Mouse (Mus musculus): ENCODE measurements at regions not wholly inside any gene's neighbourhood (a gene's known extent, or its start where the extent isn't known, plus 50 kb on each side); places are given as distances from the start of the nearest gene placed in this dataset.

DNA sequence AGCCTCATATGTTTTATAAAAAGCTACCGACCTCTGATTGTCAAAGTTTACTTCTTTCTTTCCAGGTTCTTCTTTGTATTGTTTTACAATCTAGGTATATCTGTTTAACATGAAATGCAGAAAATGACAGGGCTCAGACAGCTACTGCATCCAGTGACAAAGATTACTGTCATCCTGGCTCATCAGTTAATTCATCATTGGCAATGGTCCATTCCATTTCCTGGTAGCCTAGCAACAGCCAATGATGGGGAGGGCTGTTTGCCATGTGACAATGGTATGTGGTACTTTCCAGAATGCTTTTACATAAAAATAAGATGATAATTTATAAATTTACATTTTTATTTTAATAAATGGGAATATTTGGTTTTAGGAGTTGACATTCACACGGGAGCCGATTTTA is 630.9 kb downstream of the Bcl11a start:
- Histone ChIP-seq H3K36me3 (no peaks in the 10 kb centered on the region), H3K9me3 (no peaks in the 10 kb centered on the region), H3K4me1 (replicated peaks) (no peaks in the 10 kb centered on the region), H3K27me3 (ENCODE audit: insufficient read depth, poor library complexity, severe bottlenecking) (no peaks in the 10 kb centered on the region), H3K27ac (no peak overlapping the region), H3K4me3 (no peak overlapping the region)
- WGBS, result 82% methylated on average over 3 of the region's 3 CpGs
- no peak for DNase-seq (ENCODE audit: low spot score)

DNA sequence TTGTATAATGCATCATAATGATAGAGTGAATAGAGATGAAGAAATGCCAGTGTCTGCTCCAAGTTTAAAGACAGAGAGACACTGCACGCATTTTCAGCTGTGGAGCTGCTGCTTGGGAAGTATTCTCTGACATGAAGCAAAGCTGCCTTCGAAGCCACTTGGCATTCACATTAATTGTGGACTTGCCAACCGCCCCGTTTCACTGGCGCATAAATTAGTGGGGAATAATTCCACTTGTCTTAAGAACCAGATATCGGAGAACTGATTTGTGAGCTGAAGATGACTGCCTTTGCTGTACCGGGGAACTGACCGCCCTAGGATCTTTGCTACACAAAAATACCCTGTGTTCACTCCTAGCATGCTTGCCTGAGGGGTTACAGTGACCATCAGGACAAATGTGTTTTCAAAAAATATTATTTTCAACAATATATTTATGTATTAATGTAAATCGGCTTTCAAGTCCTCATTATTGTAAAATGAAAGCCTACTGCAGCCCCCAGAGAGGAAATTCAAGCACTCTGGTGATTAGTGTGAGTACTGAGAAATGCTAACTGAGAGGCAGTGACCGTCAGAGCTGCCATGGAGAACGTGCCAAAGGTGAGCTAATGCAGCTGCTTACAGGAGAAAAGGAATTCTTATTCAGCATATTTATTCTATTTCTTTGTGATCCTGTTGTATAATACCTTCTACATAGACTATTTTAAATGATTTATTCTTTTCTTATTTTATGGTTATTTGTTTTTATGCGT is 638.9 kb downstream of the Bcl11a start:
- Histone ChIP-seq H3K4me3 (no peak overlapping the region), H3K27me3 (ENCODE audit: insufficient read depth, poor library complexity, severe bottlenecking) (no peaks in the 10 kb centered on the region), H3K4me1 (replicated peaks) (0 out of 2 replicates have a peak, but pooled peaks cover 5% of the 10 kb centered on the region), H3K36me3 (no peaks in the 10 kb centered on the region), H3K27ac (no peak overlapping the region), H3K9me3 (no peaks in the 10 kb centered on the region)
- DNase-seq (ENCODE audit: low spot score), result no peak
- 83% methylated on average over 12 of the region's 12 CpGs for WGBS

DNA sequence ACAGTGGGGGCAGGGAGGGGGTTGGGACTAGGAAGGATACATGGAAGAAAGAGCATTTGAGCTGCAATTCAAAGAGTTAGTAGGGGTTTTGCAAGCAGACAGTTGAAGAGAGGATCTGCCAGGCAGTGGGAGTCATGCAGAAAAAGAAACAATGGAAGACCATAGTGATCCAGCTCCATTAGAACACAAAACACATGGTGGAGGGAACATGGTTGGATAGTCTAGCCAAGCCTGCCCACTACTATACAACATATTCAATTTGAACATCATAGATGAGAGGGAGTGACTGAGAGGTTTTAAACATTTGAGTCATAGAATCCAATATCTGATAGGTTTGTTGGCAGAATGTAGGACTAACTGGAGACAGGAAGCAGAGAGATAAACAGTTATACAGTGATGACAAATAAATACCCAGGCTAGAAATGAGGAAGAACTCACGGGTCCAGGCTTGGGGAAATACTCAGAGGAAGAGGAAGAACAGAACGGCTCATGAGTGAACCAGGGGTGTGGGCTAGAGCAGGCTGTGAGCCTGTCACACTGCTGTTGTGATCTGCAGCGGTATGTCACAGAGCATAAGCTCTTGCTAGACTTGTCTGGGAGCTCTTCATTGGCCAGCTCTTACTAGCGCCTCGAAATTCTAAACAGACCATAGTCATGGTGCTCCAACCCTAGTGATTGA is 646.5 kb downstream of the Bcl11a start:
- Histone ChIP-seq H3K4me1 (replicated peaks) (0 out of 2 replicates have a peak, but pooled peaks cover 3% of the 10 kb centered on the region), H3K27ac (no peak overlapping the region), H3K4me3 (no peak overlapping the region), H3K27me3 (ENCODE audit: insufficient read depth, poor library complexity, severe bottlenecking) (no peaks in the 10 kb centered on the region), H3K9me3 (no peaks in the 10 kb centered on the region), H3K36me3 (no peaks in the 10 kb centered on the region)
- WGBS, result 85% methylated on average over 5 of the region's 5 CpGs
- no peak for DNase-seq (ENCODE audit: low spot score)

DNA sequence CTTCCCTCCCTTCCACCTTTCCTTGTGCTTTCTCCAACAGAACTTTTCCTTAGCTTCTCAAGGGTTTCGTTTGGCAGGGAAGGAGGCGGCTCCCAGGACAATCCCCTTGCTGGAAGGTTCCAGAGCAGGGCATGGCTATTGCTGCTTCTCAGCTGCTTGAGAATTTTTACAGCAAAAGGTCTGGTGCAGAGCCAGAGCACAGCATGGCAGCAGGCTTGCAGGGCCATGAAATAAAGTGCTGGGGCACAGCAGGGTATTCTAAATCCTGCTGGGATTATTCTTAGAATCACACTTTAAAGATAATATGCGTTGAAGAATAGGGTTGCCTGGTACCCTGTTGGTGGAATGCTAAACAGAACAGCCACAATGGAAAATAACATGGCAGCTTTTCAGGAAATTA is 648.5 kb downstream of the Bcl11a start:
- 0 out of 2 replicates have a peak, but pooled peaks cover 6% of the 10 kb centered on the region for H3K4me1 ChIP-seq (replicated peaks)
- H3K27ac ChIP-seq, result no peak overlapping the region
- no peaks in the 10 kb centered on the region for H3K27me3 ChIP-seq (ENCODE audit: insufficient read depth, poor library complexity, severe bottlenecking)
- H3K9me3 ChIP-seq, result no peaks in the 10 kb centered on the region
- no peaks in the 10 kb centered on the region for H3K36me3 ChIP-seq
- 31% methylated on average over 3 of the region's 3 CpGs for WGBS
- DNase-seq (ENCODE audit: low spot score), result no peak
- H3K4me3 ChIP-seq, result no peak overlapping the region

DNA sequence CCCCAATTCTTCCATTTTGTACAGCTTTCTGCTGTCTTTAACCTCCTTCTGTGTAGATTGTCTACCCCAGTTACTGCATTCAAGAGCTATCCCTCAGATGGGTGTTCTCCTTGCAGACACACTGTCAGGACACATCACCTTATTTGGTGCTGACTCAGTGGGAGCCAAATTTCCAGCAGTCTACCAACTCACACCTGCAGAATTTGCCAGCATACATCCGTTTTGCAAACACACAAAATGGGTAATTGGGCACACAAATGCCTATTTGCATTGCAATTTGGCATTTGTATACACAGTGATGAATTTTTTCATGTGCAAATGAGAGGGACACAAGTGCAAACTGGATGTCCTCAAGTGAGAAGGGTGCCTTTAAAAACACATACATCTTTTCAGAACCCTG is 649.5 kb downstream of the Bcl11a start:
- WGBS, result 39% methylated on average over 1 of the region's 1 CpGs
- Histone ChIP-seq H3K9me3 (no peaks in the 10 kb centered on the region), H3K27ac (no peak overlapping the region), H3K4me1 (replicated peaks) (0 out of 2 replicates have a peak, but pooled peaks cover 9% of the 10 kb centered on the region), H3K27me3 (ENCODE audit: insufficient read depth, poor library complexity, severe bottlenecking) (no peaks in the 10 kb centered on the region), H3K4me3 (no peak overlapping the region), H3K36me3 (no peaks in the 10 kb centered on the region)
- DNase-seq (ENCODE audit: low spot score), result no peak

DNA sequence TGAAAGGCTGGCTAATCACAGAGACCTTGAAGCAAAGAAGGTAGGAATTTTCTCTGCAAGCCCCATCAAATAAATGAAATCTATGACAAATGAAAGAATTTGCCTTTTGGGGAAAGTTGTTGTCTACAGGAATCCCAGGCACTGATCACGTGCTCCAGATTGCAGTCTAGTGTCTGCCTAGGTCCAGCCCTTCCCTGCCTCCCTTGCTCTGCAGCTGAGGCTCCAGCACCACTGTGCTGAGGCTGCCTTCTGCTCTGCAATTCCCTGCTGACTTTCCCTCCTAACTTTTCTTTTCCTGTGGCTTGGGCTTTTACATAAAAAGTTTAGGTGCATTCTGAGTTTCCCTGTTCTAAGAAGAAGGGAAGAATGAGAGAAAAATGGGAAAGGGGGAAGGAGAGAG is 653.6 kb downstream of the Bcl11a start:
- Histone ChIP-seq H3K27ac (no peak overlapping the region), H3K9me3 (no peaks in the 10 kb centered on the region), H3K36me3 (no peaks in the 10 kb centered on the region), H3K27me3 (ENCODE audit: insufficient read depth, poor library complexity, severe bottlenecking) (no peaks in the 10 kb centered on the region), H3K4me1 (replicated peaks) (peaks cover 11% of the 10 kb centered on the region; the same call in 1 of the 2 replicates), H3K4me3 (no peak overlapping the region)
- no peak for DNase-seq (ENCODE audit: low spot score)
- WGBS, result 3% methylated on average over 1 of the region's 1 CpGs

DNA sequence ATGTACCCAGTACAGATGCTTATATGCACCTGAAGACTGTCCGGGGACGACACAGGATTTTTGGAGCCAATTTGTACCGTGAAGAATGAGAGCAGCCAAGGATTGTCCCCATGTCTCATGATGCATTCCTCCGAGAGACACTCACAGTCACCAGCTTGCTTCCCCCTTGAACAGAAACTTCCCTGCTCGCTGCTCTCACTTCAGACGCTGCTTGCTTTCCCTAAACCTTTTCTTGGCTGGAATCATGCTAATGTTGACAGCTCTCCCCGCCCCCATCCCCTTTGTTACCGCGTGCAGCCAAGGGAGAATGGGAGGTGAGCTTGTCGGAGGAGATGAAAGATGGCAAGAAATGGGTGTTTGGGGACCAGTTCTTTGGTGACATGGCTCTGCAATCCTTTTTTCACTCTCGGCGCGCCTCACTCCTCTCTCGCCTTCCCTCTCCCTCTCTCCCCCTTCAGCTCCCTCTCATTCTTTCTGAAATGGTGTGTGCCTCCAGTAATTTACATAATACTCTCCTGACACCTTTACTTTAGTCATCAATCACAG is 661.9 kb downstream of the Bcl11a start:
- WGBS, result 4% methylated on average over 14 of the region's 14 CpGs
- no peaks in the 10 kb centered on the region for H3K9me3 ChIP-seq
- H3K27me3 ChIP-seq (ENCODE audit: insufficient read depth, poor library complexity, severe bottlenecking), result no peaks in the 10 kb centered on the region; the same call in 1 of the 2 replicates
- peak; percentile 55 for DNase-seq (ENCODE audit: low spot score)
- peak overlapping the region; percentile 46 for H3K4me3 ChIP-seq
- peaks cover 44% of the 10 kb centered on the region for H3K4me1 ChIP-seq (replicated peaks)
- peak overlapping the region; percentile 79 for H3K27ac ChIP-seq
- no peaks in the 10 kb centered on the region for H3K36me3 ChIP-seq

DNA sequence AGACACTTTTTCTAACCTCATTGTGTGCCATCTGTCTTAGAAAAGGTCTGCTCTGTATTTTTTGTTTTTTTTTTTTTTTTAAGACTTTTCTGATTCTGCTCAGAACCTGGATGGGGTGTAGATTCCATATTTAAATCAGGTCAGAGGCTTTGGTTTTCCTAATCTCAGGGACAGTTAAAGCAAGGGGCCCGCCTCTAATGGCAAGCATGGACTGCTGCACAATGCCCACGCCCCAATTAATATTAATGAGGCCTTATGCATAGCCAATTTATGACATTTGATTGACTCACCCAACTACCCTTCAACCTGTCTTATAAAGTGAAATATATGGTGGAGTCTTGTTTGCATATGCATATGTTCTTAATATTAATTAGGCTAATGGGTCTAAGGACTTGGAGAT is 662.6 kb downstream of the Bcl11a start:
- Histone ChIP-seq H3K4me1 (replicated peaks) (peaks cover 44% of the 10 kb centered on the region), H3K36me3 (no peaks in the 10 kb centered on the region), H3K4me3 (no peak overlapping the region), H3K27me3 (ENCODE audit: insufficient read depth, poor library complexity, severe bottlenecking) (no peaks in the 10 kb centered on the region; the same call in 1 of the 2 replicates), H3K27ac (peak overlapping the region; percentile 79; the same call in 1 of the 2 replicates), H3K9me3 (no peaks in the 10 kb centered on the region)
- 42% methylated on average over 2 of the region's 2 CpGs for WGBS
- DNase-seq (ENCODE audit: low spot score), result no peak

DNA sequence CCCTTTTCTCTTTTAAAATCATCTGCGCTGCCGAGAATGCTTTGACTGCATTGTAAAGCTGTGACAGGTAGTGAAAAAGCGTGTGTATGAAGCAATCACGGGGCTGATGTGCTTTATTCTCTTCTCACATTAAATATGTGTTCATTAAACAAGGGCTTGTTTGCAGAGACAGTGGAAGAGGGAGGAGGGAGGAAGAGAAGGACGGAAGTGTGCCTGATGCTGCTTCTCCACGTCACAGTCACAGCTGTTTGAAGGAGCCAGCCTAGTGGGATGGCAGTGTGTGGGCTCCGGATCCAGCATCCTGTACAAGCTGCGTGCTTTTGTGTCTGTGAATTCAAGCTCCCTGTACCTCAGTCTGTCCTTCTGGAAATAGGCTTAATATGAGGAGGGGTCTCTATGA is 664.7 kb downstream of the Bcl11a start:
- no peak for DNase-seq (ENCODE audit: low spot score)
- WGBS, result 57% methylated on average over 8 of the region's 8 CpGs
- Histone ChIP-seq H3K36me3 (no peaks in the 10 kb centered on the region), H3K4me3 (no peak overlapping the region), H3K27ac (peak overlapping the region; percentile 67), H3K4me1 (replicated peaks) (peaks cover 39% of the 10 kb centered on the region), H3K27me3 (ENCODE audit: insufficient read depth, poor library complexity, severe bottlenecking) (no peaks in the 10 kb centered on the region; the same call in 1 of the 2 replicates), H3K9me3 (no peaks in the 10 kb centered on the region)

DNA sequence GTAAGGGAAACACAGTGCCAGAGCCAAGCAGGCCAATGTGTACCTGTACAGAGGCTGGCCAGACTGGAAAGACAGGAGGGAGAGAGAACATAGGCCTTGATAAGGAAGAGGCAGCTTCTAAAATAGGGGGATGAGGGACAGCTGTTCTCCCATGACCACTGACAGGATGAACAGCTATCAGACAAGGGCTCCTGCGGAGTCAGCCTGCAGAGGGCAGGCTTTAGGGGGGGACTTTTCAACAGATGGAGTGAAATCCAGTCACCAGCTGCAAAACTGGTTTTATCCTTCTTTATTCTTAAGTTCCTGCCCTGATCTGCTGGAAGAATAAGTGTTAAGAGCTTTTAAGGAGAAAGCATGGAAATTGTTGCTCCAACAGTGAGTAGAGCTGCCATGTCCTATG is 665.6 kb downstream of the Bcl11a start:
- WGBS, result 43% methylated on average over 1 of the region's 1 CpGs
- peaks cover 39% of the 10 kb centered on the region for H3K4me1 ChIP-seq (replicated peaks)
- no peaks in the 10 kb centered on the region; the same call in 1 of the 2 replicates for H3K27me3 ChIP-seq (ENCODE audit: insufficient read depth, poor library complexity, severe bottlenecking)
- H3K36me3 ChIP-seq, result no peaks in the 10 kb centered on the region
- H3K27ac ChIP-seq, result peak overlapping the region; percentile 67
- DNase-seq (ENCODE audit: low spot score), result no peak
- no peak overlapping the region for H3K4me3 ChIP-seq
- H3K9me3 ChIP-seq, result no peaks in the 10 kb centered on the region

DNA sequence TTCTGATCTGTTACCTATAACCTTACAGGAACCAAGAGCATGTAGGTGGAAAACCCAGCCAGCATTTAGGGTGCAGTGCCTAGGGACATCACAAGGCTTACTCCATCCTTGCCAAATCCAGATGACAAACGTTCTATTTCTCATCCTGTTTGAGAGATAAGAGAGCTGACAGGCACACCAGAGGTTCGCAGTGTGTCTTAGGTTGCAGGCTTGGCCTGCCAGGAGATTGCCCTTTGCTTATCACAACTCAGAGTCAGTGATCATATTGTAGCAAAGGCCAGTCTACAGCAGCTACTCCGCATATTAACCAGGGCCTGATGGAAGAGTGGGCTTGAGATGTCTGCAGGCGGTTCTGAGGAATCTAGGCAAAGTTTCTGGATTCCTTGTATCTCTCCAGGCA is 668.0 kb downstream of the Bcl11a start:
- peaks cover 22% of the 10 kb centered on the region for H3K4me1 ChIP-seq (replicated peaks)
- H3K36me3 ChIP-seq, result no peaks in the 10 kb centered on the region
- 82% methylated on average over 4 of the region's 4 CpGs for WGBS
- H3K27me3 ChIP-seq (ENCODE audit: insufficient read depth, poor library complexity, severe bottlenecking), result no peaks in the 10 kb centered on the region; the same call in 1 of the 2 replicates
- no peak overlapping the region; the same call in 1 of the 2 replicates for H3K27ac ChIP-seq
- H3K4me3 ChIP-seq, result no peak overlapping the region
- no peaks in the 10 kb centered on the region for H3K9me3 ChIP-seq
- DNase-seq (ENCODE audit: low spot score), result no peak

DNA sequence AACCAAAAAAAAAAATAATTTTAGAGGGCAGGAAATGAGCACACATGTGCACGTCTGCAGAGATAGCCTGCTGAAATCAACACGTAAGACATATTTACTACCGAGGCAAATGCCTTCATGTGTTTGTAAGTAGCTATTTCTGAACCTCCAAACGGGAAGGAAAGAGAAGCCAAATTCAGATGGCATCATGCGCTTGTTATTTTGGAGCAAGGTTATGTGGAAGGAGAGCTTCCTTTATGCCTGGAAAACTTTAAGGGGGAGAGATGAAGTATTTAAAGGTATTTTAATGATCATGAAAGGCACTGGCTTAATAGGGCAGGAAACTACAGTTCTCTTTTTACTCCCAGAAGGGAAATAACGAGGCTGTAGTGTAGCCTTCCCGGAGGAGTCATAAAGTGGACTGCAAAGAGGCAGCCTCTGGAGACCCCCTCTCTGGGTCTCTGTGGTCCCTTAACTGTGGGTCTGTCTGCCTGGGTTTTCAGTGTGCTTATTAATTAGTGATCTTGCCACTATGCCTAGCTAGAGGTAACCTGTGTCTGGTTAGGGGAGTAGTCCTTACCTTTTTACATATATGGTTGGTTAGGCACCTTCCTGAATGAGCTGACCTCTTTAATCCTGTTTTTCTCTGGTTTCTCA is 672.4 kb downstream of the Bcl11a start:
- no peaks in the 10 kb centered on the region for H3K27me3 ChIP-seq (ENCODE audit: insufficient read depth, poor library complexity, severe bottlenecking)
- WGBS, result 88% methylated on average over 7 of the region's 7 CpGs
- no peaks in the 10 kb centered on the region for H3K36me3 ChIP-seq
- no peaks in the 10 kb centered on the region for H3K9me3 ChIP-seq
- H3K27ac ChIP-seq, result no peak overlapping the region
- H3K4me3 ChIP-seq, result no peak overlapping the region
- H3K4me1 ChIP-seq (replicated peaks), result no peaks in the 10 kb centered on the region
- DNase-seq (ENCODE audit: low spot score), result no peak

DNA sequence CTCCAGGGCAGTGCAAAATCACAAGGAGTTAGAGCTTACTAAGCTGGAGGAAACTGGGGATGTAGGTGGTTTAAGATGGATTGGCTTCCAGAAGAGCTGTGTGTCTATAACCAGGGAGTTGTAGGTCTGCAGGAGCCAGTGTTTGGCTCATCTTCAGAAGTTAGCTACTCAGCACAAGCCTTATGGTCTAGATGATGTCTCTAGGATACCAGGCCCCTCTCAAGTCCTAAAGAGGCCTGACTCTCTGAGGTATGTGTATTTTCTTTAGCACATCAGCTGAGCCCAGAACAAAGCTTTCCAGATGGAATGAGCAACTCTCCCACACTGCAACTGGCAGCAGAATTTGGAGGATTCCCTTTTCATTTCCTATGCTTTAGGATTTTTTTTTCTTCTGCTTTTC is 680.3 kb downstream of the Bcl11a start:
- Histone ChIP-seq H3K27me3 (ENCODE audit: insufficient read depth, poor library complexity, severe bottlenecking) (no peaks in the 10 kb centered on the region), H3K4me3 (no peak overlapping the region), H3K9me3 (no peaks in the 10 kb centered on the region), H3K36me3 (no peaks in the 10 kb centered on the region), H3K4me1 (replicated peaks) (no peaks in the 10 kb centered on the region), H3K27ac (no peak overlapping the region)
- DNase-seq (ENCODE audit: low spot score), result no peak
